Mouse (Mus musculus): Measurements from ENCODE around the gene Nanp. TPM values are rescaled to one million over a fixed set of nuclear protein-coding genes. Genes with fewer than 3 reads are reported as not detected.

Nanp gene
- polyA plus RNA-seq, 1 experiment from 2014 or later, result 64.2 TPM

DNA sequence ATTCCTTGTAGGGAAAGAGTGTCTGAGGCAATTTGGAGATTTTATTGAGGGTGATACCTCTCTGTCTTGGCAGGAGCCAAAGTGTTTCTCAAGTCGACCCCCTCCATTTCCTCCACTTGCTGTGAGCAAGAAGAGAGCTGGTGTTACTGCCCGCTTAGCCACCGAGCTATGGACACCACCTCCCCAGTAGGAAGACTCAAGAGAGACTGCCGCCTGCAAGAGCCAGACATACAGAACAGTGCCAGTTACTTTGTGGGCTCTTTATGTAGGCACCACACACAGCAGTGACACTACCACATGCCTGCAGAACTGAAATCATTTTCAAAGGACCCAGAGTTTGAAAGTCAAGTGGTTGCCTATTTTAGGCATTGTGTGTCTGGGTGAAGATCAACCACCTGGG, 48.1 kb downstream of the Nanp start:
- no peak for ATAC-seq
- H3K27me3 ChIP-seq (replicated peaks; ENCODE audit: control insufficient read depth, insufficient read depth, low read length), result no peaks in the 10 kb centered on the region
- H3K9ac ChIP-seq (ENCODE audit: low read depth, low read length), result no peak overlapping the region
- H3K4me2 ChIP-seq (replicated peaks; ENCODE audit: low read depth), result no peak overlapping the region
- H3K4me3 ChIP-seq (ENCODE audit: low read depth, low read length), result no peak overlapping the region
- no peak for TF ChIP-seq CTCF (IDR thresholded peaks at IDR 0.05; ENCODE audit: low read depth)
- no peaks in the 10 kb centered on the region for H3K9me3 ChIP-seq (ENCODE audit: control insufficient read depth)
- WGBS, result 88% methylated on average over 4 of the region's 4 CpGs
- no peak overlapping the region for H3K27ac ChIP-seq (ENCODE audit: low read depth, low read length)
- no peaks in the 10 kb centered on the region for H3K4me1 ChIP-seq (replicated peaks; ENCODE audit: control insufficient read depth, insufficient read depth, low read length)
- H3K36me3 ChIP-seq (ENCODE audit: control insufficient read depth, insufficient read depth), result no peaks in the 10 kb centered on the region

DNA sequence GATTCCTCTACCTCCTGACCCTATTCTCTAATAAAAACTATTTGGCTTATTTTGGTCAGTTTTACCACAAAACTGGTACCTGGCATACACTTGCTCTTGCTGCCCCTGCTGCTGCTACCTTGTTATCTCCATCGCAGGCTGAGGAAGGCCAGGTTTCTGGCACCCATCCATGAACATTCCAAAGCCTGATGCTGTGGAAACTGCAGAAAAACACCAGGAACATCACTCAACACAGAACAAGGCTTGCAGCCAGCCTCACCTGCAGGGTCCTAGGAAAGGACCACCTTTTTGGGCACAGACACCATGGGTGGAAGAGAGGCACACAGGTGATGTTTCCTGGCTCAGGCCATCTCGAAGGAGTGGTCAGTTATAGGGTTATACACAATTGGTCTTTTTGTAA, 48.7 kb downstream of the Nanp start:
- H3K4me2 ChIP-seq (replicated peaks; ENCODE audit: low read depth), result no peak overlapping the region
- H3K9ac ChIP-seq (ENCODE audit: low read depth, low read length), result no peak overlapping the region
- no peak for ATAC-seq
- H3K36me3 ChIP-seq (ENCODE audit: control insufficient read depth, insufficient read depth), result no peaks in the 10 kb centered on the region
- H3K4me1 ChIP-seq (replicated peaks; ENCODE audit: control insufficient read depth, insufficient read depth, low read length), result no peaks in the 10 kb centered on the region
- 78% methylated on average over 2 of the region's 2 CpGs for WGBS
- H3K4me3 ChIP-seq (ENCODE audit: low read depth, low read length), result no peak overlapping the region
- no peaks in the 10 kb centered on the region for H3K9me3 ChIP-seq (ENCODE audit: control insufficient read depth)
- H3K27ac ChIP-seq (ENCODE audit: low read depth, low read length), result no peak overlapping the region
- no peak for TF ChIP-seq CTCF (IDR thresholded peaks at IDR 0.05; ENCODE audit: low read depth)
- no peaks in the 10 kb centered on the region for H3K27me3 ChIP-seq (replicated peaks; ENCODE audit: control insufficient read depth, insufficient read depth, low read length)

DNA sequence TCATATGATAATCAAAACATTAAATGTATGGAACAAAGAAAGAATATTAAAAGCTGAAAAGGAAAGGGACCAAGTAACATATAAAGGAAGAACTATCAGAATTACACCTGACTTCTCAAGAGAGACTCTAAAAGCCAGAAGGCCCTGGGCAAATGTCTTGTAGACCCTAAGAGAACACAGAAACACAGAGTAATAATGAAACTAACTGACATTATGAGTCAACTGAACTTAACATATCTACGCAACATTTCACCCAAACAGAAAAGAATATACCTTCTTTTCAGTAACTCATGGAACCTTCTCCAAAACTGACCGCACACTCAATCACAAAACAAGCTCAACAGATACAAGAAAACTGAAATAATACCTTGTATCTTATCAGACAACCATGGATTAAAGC, 53.8 kb downstream of the Nanp start:
- Histone ChIP-seq H3K27me3 (replicated peaks; ENCODE audit: control insufficient read depth, insufficient read depth, low read length) (no peaks in the 10 kb centered on the region), H3K9me3 (ENCODE audit: control insufficient read depth) (no peaks in the 10 kb centered on the region), H3K27ac (ENCODE audit: low read depth, low read length) (no peak overlapping the region), H3K4me3 (ENCODE audit: low read depth, low read length) (no peak overlapping the region), H3K4me1 (replicated peaks; ENCODE audit: control insufficient read depth, insufficient read depth, low read length) (no peaks in the 10 kb centered on the region), H3K9ac (ENCODE audit: low read depth, low read length) (no peak overlapping the region), H3K36me3 (ENCODE audit: control insufficient read depth, insufficient read depth) (no peaks in the 10 kb centered on the region), H3K4me2 (replicated peaks; ENCODE audit: low read depth) (no peak overlapping the region)
- no peak for TF ChIP-seq CTCF (IDR thresholded peaks at IDR 0.05; ENCODE audit: low read depth)
- WGBS, result 99% methylated on average over 2 of the region's 2 CpGs
- ATAC-seq, result no peak

DNA sequence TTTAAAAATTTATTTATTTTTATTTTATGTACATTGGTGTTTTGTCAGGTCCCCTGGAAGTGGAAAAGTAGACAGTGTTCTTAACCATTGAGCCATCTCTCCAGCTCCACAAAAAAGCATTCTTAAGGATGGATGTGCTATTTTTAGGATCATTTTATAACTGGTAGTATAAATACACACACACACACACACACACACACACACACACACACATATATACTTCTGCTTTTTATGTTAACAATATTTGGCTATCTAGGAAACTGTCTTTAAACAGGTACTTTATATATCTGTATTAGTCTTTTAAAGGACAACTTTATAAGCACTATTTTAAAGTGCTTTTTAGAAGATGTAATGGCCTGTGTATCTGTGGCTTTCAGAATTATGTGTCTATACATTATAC, 57.1 kb downstream of the Nanp start:
- Histone ChIP-seq H3K4me1 (replicated peaks; ENCODE audit: control insufficient read depth, insufficient read depth, low read length) (no peaks in the 10 kb centered on the region), H3K27ac (ENCODE audit: low read depth, low read length) (no peak overlapping the region), H3K36me3 (ENCODE audit: control insufficient read depth, insufficient read depth) (no peaks in the 10 kb centered on the region), H3K27me3 (replicated peaks; ENCODE audit: control insufficient read depth, insufficient read depth, low read length) (no peaks in the 10 kb centered on the region), H3K9ac (ENCODE audit: low read depth, low read length) (no peak overlapping the region), H3K4me2 (replicated peaks; ENCODE audit: low read depth) (no peak overlapping the region), H3K9me3 (ENCODE audit: control insufficient read depth) (no peaks in the 10 kb centered on the region), H3K4me3 (ENCODE audit: low read depth, low read length) (no peak overlapping the region)
- no peak for TF ChIP-seq CTCF (IDR thresholded peaks at IDR 0.05; ENCODE audit: low read depth)
- ATAC-seq, result no peak

DNA sequence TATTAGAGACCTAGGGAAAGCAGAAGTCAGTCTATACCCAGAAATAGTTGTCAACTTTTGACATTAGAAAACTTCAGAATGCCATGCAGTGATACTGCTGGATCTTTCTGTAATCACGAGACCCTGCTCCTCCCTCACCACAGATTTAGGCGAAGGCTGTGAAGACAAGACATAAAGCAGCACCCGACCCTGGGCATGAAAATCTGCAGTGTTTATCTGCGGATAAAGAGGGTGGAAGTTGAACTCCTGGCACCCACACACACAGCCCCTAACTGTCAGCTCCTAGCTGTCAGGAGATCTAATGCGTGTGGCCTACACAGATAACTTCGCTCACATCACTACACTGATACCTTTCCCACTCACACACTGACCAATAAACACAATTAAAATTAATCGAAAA, 57.7 kb downstream of the Nanp start:
- H3K9ac ChIP-seq (ENCODE audit: low read depth, low read length), result no peak overlapping the region
- no peak overlapping the region for H3K27ac ChIP-seq (ENCODE audit: low read depth, low read length)
- TF ChIP-seq CTCF (IDR thresholded peaks at IDR 0.05; ENCODE audit: low read depth), result no peak
- H3K27me3 ChIP-seq (replicated peaks; ENCODE audit: control insufficient read depth, insufficient read depth, low read length), result no peaks in the 10 kb centered on the region
- no peaks in the 10 kb centered on the region for H3K9me3 ChIP-seq (ENCODE audit: control insufficient read depth)
- H3K4me3 ChIP-seq (ENCODE audit: low read depth, low read length), result no peak overlapping the region
- no peak overlapping the region for H3K4me2 ChIP-seq (replicated peaks; ENCODE audit: low read depth)
- no peak for ATAC-seq
- no peaks in the 10 kb centered on the region for H3K4me1 ChIP-seq (replicated peaks; ENCODE audit: control insufficient read depth, insufficient read depth, low read length)
- WGBS, result 63% methylated on average over 7 of the region's 7 CpGs
- no peaks in the 10 kb centered on the region for H3K36me3 ChIP-seq (ENCODE audit: control insufficient read depth, insufficient read depth)

DNA sequence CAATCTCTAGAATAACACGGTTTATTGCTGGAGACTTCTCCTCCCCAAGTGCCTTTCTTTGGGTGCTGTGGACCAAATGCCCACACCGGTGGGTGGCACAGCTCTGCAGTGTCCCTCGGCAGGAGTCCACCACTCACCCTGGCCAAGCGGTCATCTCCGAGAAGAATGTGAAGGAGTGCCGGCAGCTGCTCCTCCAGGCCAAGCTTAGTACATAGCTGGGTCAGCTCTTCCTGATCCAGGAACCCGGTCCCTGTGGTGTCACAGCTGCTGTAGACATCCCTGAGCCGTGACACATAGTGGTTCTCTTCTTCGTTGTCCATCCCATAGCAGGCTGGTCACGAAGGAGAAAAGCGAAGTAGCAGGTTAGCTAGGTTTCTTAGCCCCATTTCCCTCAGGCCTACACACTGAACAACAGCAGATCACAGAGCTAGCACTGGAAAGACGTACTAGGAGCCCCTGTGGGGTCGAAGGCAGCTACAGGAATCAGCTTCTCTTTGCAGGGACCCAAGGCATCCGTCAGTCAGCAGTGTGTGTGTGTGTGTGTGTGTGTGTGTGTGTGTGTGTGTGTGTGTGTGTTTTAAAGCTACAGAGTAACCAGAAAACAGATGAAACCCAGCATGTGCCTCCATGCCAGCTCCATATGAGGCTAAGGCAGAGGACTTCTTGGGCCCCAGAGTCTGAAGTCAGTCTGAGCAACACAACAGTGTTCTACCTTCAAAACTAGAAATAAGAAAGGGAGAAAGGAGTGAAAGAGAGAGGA, 59.2 kb downstream of the Nanp start:
- no peaks in the 10 kb centered on the region for H3K9me3 ChIP-seq (ENCODE audit: control insufficient read depth)
- 86% methylated on average over 14 of the region's 14 CpGs for WGBS
- no peaks in the 10 kb centered on the region for H3K4me1 ChIP-seq (replicated peaks; ENCODE audit: control insufficient read depth, insufficient read depth, low read length)
- H3K27me3 ChIP-seq (replicated peaks; ENCODE audit: control insufficient read depth, insufficient read depth, low read length), result no peaks in the 10 kb centered on the region
- TF ChIP-seq CTCF (IDR thresholded peaks at IDR 0.05; ENCODE audit: low read depth), result no peak
- no peak overlapping the region for H3K9ac ChIP-seq (ENCODE audit: low read depth, low read length)
- no peak overlapping the region for H3K27ac ChIP-seq (ENCODE audit: low read depth, low read length)
- no peak overlapping the region for H3K4me3 ChIP-seq (ENCODE audit: low read depth, low read length)
- no peaks in the 10 kb centered on the region for H3K36me3 ChIP-seq (ENCODE audit: control insufficient read depth, insufficient read depth)
- ATAC-seq, result no peak
- H3K4me2 ChIP-seq (replicated peaks; ENCODE audit: low read depth), result no peak overlapping the region

Other genes starting within 250 kb of the Nanp start
- 40.5 and 41.5 TPM in 2 replicates for gene Abhd12, start 134.7 kb downstream of the Nanp start, polyA plus RNA-seq (2015; fragmentation: Nextera tagmentation; extraction: Ambion mirVana)
- gene Gins1, start 134.0 kb downstream of the Nanp start, polyA plus RNA-seq (2015; fragmentation: Nextera tagmentation; extraction: Ambion mirVana), result 9.1 and 9.7 TPM in 2 replicates
- gene Ninl, start within 50 bp of the Nanp start, polyA plus RNA-seq (2015; fragmentation: Nextera tagmentation; extraction: Ambion mirVana), result 1.3 and 1.5 TPM in 2 replicates
- gene Gm14151, start 53.0 kb upstream of the Nanp start, polyA plus RNA-seq (2015; fragmentation: Nextera tagmentation; extraction: Ambion mirVana), result not detected in 2 replicates
- gene Gm14147, start 58.8 kb upstream of the Nanp start, polyA plus RNA-seq (2015; fragmentation: Nextera tagmentation; extraction: Ambion mirVana), result not detected in 2 replicates